Mouse (Mus musculus) stomach, postnatal 0 days (tissue): ENCODE data around the gene Cd302.

Source experiments
- CTCF ChIP-seq: IDR thresholded peaks from 2 replicates; pipeline ENCODE4 v1.5.1; 2016; ENCODE audit warnings: antibody characterized with exemption, low read depth, mild to moderate bottlenecking, moderate library complexity
- EP300 ChIP-seq: optimal IDR thresholded peaks from 2 replicates; pipeline ENCODE3; 2016; ENCODE audit warnings: antibody characterized with exemption

DNA sequence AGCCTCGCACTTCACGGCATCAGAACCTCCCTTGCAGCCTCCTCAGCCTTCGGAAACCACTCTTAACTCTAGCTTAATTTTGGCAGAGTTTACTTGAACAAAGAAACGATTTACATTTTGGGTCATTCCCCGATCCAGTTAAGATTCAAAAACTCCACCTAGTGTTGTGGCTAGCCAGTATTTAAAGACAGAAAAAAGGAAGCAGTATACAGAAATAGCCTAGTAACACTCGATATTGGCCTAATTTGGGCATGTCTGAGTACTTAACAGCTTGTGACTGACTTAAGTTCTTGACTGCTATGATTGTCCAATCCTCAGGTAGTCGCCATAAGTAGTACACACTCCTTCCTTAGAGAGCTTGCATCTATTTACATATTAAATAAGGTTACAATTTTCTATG, 42.7 kb upstream of the Cd302 start:
- TF ChIP-seq CTCF (no peak), EP300 (no peak)
